Mouse (Mus musculus) C2C12 (cell line): ENCODE measurements around the gene Zyg11b.

Experiments used
- CTCF ChIP-seq: IDR thresholded peaks from one replicate; pipeline ENCODE4 v1.5.1; 2011; ENCODE audit not compliant: control insufficient read depth, insufficient read depth, insufficient read length
- FOSL1 ChIP-seq: IDR thresholded peaks from one replicate; pipeline ENCODE4 v1.8.0; 2011; ENCODE audit warnings: mild to moderate bottlenecking, low read length; ENCODE audit not compliant: poor library complexity, insufficient read depth, severe bottlenecking
- MAX ChIP-seq: IDR thresholded peaks from one replicate; pipeline ENCODE4 v1.6.1; 2011; ENCODE audit warnings: mild to moderate bottlenecking, control low read depth
- MYOG ChIP-seq: IDR thresholded peaks from one replicate; pipeline ENCODE4 v1.6.1; 2011; ENCODE audit not compliant: control insufficient read depth, insufficient read length; ENCODE audit errors: extremely low read depth
- USF1 ChIP-seq: IDR thresholded peaks from one replicate; pipeline ENCODE4 v1.6.1; 2011; ENCODE audit warnings: low read depth, mild to moderate bottlenecking, control low read depth, moderate library complexity

GRCm38 (mm10) chr4:108217332-108218179 is 83.3 kb downstream of the Zyg11b start, which contains the start of gene Zyg11a:
- no peak for TF ChIP-seq FOSL1
- no peak for TF ChIP-seq CTCF
- no peak for TF ChIP-seq MAX
- TF ChIP-seq MYOG, result no peak
- no peak for TF ChIP-seq USF1
